Mouse (Mus musculus) embryo, embryonic 10 days (tissue): ENCODE results near the gene Stxbp3.

Experiments
- DNase-seq: peaks from one replicate; pipeline ENCODE4 v3.0.0-alpha.2; 2015; ENCODE audit warnings: low spot score

Gene Stxbp3

DNA sequence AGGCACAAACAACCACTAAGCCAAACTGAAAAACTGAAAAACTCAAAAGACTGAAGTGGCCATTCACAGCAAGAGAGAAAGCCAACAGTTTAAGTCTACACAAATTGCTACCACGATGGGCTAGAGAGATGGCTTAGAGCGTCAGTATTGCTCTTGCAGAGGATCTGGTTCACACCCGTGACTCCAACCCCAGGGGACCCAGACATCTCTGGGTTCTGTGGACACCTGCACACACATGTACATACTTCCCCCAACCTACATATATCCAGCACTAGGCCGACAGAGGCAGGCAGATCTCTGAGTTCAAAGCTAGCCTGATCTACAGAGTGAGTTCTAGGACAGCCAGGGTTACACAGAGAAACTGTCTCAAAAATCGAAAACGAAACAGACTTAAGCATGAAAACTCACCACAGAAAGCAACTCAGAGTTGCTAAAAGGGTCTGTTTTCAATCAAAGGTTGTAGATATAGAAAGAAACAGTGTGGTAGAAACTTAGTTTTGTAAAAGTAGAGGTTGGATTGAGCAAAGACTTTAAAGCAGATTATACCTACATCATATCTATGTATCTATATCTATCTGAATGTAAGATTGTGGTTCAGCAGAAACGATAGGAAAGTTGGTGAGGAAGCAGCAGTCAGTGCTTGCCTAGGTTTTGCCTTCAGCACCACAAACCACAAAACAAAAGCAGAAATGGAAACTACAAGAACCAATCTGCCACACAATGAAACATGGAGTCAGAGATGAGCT is 44.6 kb downstream of the Stxbp3 start:
- DNase-seq, result no peak

DNA sequence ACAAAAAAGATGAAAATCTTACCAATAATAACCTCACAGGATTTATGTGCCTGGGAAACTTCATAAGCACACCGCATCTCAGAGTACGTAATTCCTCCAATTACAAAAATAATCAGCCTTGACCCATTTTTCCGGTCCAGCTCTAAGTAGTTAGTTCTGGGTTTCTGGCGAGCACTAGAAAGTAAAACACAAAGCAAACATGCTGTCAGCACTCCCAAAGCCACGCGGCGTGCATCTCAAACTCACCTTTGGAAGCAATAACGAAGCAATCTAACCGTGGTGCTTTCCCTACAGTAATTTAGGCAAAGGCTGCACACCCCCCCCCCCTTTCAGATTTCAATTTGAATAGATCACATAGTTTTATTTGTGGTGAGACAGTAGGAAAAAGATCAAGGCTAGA is 45.5 kb downstream of the Stxbp3 start:
- DNase-seq, result no peak

DNA sequence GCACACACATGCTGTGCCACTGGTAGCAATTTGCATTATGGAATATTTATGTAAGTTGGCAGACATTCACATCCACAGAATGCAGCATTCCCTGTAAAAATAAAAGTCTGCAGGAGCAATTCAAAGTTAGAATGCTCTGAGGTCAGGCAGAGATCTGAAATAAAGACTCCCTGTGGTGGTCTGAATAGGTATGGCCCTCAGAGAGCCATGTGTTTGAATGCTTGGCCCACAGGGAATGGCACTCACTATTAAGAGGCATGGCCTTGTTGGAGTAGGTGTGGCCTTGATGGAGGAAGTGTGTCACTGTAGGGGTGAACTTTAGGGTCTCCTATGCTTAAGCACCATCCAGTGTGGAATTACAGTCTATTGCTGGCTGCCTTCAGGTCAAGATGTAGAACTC is 47.9 kb downstream of the Stxbp3 start:
- DNase-seq, result no peak

DNA sequence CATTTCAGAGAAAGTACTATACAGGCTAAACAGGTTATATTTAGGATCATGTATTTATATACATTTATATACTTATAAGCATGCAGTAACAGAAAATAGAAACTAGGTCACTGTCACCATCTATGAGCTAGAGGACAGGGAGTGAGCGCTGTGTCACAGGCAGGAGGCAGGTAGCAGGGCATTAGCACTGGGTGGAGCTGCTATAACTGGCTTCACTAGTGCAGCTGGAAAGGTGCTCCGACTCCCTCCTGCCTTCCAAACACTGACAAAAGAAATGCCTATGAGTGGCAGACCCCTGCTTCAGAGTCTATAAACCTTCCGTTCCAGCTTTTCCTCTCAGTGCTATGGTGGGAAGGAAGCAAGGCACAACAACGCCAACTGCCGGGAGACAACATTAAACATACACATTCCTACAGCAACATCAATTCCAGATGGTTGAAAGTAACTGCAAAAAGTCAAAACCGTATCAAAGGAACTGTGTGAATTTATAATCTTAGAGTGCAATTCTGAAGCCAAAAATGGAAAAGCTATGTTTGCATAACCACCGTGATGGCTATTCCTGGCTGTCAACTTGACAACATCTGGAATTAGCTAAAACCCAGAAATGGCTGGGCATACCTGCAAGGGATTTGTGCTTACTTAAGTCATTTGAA is 49.1 kb downstream of the Stxbp3 start:
- no peak for DNase-seq

DNA sequence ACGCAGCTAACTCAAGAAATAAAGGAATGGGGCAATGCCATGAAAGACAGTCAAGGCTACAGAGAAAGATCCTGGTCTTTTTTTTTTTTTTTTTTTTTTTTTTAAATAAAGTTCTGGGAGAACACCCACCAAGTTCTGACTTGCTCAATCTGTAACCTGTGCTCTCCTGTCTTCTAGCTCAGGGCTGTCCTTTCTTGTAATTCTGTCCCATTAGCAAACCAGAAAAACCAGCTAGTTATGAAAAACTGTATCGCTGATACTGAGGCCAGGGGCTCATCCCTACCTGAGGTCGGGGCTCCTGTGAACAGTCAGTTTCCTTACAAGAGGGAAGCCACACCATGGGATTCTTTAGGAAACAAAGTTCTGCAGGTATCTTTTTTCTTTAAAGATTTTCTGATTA is 49.8 kb downstream of the Stxbp3 start:
- DNase-seq, result no peak

DNA sequence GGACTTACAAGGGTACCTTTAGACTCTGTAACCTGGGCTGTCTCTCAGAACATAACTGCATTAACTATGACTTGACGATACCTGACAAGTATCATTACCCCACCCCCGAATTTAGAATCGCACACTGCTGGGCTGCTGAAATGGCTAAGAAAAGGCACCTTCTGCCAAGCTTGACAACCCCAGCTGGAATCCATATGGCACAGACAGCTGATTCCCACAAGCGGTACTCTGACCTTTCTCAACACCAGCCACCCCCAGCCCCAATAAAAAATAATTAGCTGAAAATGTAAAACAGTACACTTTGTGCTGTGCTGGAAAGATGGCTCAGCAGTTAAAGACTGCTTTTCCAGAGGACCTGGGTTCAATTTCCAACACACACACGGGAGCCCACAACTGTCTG is 51.0 kb downstream of the Stxbp3 start:
- peak; percentile 14 for DNase-seq

DNA sequence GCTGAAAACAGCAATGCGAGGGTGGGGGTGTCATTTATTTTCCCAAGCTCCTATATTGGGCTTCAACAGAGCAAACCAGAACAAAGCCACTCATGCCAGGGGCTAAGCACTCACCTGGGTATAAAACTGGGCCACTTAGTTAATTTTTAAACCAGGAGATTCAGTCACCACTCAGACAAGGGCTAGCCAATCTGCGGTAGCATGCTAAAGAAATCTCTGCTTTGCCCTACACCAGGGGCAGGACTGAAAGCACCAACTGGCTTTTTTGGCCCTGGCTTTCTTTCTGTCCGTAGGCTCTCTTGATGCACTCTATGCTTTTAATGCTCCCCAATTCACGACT is 51.9 kb downstream of the Stxbp3 start:
- DNase-seq, result no peak

DNA sequence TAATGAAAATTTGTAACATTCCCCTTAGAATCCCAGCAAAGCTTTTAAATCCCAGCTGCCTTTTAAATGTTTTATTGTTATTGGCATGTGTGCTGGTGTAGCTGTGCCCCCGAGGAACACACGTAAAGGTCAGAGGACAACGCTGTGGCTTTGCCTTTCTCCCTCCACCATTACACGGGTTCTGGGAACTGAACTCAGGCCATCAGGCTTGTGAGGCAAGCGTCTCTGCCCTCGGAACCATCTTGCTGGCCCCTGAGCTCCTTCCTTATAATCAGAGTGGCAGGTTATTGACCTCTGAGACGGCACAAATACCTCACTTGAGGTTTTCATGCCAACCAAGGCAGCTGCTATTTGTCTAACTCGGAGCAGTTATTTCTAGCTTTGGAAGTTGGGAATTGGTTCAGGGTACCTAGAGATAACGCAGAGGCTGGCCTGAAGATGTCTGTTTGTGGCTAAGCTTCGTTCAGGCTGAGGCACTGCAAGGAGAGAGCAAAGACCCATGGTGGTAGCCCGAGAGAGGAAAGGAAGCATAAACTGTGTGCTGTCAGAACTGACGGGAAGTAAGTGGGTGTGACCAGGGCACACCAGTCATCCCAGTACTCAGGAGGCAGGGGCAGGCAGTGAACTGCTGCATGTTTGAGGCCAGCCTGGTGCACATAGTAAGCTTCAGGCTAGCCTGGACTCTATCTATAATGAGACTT is 52.4 kb downstream of the Stxbp3 start:
- DNase-seq, result peak; percentile 21

DNA sequence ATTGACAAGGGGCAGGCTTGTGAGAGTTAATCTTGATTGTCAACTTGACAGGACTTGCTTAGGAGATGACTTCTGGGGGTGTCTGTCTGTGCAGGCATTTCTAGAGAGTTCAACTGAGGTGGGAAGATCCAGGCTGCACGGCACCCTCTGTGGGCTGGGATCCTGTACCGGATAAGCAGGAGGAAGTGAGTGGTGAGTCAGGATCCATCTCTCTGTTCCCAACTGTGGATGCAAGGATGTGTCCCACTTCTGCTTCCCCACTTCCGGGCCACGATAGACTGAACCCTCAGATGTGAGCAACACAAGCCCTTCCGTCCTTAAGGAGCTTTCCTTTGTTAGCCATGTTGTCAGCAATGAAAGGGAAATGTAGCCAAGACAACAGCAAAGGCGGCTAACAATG is 53.8 kb downstream of the Stxbp3 start:
- DNase-seq, result no peak

DNA sequence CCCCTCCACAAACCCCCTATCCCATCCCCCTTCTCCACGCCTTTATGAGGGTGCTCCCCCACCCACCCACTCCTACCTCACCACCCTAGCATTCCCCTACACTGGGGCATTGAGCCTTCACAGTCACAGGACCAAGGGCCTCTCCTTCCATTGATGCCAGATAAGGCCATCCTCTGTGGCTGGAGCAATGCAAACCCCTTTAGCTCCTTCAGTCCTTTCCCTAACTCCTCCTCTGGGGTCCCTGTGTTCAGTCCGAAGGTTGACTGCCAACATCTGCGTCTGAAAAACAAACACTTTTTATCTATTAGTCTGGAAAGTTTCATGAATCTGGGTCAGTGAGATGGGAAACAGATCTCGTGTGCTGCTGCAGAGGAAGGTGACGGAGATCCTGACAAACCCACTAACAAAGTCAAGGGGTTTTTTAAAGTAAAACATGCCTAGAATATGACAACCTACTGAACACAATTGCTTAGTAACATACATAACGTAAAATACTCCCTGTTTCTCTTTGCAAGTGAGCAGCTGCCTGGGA is 57.9 kb downstream of the Stxbp3 start:
- no peak for DNase-seq

DNA sequence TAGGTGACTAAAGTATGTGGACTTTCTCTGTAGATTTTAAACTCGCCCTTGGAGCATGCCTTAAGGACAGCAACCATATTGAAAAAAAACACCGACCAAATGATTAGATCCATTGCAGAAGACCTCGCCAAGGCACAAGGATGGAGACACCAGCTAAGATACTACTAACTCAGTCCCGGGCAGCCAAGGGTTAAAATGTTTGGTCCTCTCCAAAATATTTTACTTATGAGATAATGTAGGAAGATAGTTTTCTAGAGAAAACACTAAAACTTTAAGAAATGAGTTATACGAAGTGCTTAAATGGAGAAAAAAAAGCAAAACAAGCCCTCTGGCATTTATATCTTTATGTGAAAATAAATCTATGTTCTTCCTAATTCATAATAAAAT is 58.4 kb downstream of the Stxbp3 start:
- no peak for DNase-seq

DNA sequence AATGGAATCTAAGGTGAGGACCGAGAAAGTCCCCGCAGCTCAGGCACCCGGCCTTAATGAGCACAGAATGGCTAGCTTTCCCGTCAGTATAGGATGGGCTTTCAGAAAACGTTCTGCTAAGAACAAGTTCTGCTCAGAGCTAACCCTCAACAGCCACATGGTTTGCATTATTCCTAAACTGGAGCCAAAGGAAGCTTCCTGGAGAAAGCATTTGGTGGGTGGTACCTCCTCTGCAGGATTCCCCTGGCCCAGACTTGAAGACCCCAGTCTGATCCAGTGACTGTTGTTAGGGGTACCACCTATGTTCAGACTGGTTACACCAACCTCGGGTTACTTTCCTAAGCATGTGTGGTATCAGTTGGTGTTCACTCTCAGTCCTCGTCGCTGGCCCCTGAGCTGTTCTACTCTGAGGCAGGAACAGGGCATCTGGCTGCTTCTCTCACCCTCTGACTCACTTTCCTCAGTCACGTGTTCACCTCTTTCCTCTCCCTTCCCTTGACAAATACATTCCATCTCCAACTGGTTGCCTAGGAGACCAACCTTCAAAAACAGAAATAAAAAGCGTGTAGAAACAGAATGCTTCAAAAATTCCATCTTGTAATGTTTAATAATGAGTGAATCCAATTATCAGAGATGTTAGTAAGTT is 59.0 kb downstream of the Stxbp3 start:
- peak; percentile 49 for DNase-seq

DNA sequence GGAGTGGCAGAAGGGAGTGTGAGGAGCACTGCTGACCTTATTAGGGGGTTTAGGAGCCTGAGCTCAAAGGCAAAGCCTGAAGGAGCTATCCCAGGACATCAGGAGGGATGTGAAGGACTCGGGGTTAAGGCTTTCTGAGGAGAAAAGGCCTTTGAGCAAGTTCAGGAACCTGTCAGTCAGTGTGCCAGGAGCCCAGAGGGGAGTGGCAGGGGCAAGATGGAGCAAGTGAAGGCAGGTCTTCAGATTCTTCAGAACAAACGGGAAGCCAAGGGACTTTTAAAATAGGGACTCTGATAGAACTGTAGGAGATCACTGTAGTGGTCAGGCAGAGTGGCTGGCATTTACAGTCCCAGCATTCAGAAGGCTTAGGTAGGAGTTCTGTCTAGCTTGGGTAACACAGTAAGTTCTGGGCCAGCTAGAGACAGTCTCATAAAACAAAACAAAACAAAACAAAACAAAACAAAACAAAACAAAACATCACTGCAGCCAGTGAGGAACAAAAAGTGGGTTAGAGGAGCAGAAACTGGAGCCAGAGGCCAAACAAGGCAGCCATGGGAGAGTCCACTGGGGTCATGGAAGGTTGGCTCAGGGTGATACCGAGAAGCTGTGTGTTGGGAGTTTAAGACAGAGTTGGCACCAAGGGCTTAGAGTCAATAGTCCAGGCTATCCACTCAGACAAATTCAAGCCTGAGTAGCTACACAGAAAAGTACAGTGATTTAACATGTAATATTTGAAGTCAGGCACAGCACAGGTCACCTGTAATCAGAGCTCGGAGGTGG is 61.4 kb downstream of the Stxbp3 start:
- DNase-seq, result no peak

DNA sequence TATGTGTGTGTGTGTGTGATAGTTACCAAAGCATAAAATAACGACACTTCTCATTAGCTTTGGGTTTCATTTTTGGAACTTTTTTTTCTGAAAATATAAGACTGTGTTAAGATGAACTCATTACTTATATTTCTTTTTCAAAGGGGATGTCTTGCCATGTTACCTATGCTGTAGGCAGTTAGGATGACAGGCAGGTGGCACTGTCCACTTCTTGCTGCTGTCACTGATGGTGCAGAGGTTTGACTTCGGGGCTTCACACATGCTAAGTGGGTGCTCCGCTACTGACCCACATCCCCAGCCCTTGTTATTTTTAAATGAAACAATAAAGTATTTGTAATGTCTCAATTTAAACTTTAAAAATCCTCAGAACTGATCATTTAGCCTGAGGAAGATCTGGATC is 67.5 kb downstream of the Stxbp3 start:
- no peak for DNase-seq

DNA sequence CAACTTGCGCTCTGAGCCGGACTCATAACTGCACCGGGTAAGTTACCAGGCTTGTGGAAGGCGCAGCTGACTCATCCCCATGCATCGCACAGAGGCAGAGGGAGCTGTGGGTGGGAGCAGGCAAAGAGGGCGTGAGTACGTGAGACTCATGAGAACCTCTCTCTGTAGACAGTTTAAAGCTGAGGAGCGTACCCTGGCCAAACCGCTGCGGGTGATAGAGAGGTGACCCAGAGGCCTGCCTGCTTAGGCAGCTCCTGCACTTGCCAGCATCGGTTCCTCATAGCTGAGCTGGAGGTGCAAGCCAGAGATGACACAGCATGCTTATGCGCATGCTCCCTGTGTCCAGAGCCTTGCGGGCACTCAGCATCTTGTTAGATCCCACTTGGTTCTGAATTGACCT is 68.1 kb downstream of the Stxbp3 start:
- no peak for DNase-seq

DNA sequence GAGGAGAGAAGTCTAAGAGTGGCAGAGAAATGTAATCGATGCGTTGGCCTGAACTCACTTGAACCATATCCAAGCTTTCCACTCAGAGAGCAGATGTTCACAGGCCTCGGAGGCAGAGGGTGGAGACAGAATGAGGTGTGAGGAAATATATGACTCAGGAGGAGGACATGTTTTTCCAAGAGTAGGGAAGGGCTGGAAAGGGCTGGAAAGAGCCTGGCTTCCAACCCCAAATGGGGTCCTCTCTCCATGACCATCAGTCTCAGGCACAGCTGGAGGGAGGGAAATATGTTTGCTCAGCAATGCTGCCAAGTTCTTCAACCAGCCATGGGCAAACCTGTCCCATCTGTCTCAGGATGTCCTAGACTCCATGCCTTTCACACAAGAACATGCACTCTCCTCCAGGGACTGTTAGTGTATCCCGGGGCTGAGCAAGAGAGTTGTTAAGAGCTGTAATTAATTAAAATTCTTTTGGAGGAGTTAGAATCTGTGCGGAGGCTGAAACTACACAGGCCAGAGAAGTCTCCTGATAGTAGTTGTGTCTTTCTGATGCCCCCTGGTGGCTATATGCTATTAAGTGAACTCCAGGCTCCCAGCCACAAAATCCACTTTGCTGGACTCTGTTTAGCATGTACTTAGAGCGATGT is 69.5 kb downstream of the Stxbp3 start:
- DNase-seq, result peak; percentile 87

DNA sequence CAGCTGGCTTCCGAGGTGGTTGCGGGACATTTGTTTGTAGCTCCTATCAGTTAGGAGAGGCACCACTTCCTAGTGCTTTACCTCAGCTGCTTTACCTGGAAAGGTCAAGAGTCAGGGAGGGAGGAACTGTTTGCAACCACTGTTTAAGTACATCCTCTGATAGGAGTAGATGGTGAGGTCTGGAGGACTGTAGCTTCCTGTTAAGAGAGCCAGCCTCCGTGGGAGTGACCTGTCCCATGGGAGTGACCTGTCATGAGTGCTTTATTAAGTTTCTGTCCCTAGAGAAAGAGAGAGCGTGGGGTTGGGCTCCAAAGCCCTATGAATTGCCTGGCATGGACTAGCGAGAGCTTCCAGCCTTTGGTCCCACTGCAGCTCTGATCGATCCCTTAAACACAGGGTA is 70.8 kb downstream of the Stxbp3 start:
- DNase-seq, result no peak

DNA sequence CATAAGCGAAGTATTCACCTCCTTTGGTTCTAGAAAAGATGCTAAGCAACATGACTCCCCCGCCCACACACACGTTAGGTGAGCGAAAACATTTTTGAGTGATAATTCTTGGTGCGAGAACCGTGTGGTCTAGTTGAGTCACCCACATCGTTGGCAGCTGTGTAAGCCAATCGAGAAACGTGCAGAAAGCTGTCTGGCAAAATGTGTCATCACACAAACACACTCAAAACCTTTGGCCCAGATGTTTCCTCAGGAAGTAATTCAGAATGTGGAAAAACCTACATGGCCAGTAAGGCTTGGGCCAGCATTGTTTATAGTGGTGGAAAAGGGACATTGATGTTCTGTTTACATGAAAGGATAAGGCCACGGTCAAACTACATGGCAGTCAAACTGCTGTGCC is 72.9 kb downstream of the Stxbp3 start:
- DNase-seq, result no peak

DNA sequence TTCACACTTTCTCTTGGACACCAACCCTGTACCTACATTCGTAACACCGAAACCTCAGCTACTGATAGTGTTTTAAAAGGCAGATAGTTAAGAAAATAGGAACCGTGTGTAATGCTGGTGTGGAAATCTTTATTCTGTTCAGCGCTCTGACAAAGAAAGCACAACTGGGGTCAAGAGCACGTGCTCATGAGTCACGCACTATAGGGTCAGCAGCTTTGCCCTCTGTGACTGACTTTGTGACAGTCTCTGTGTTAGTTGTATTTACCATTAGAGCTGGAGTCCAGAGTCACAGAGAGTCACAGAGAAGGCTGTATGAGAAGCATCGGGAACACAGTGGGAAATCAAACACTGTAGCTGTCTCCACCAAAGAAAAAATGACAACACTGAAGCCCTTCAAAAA is 73.4 kb downstream of the Stxbp3 start:
- DNase-seq, result no peak

DNA sequence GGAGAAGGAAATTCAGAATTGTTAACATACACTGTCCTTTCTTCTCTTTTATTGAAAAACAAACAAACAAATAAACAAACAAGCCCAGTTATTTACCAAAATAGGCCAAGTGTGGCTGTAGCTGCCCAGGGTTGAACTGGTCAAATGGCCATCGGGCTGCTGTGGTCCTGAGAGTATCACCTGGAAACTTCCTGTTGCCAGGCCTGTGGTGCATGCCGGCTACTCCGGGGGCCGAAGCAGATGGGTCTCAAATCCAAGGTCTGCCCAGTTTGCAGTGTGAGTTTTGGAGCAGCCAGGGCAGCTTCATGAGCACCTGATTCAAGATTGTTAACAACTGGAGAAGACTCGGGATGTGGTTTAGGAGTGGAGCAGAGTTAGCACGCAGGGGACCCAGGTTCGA is 74.8 kb downstream of the Stxbp3 start:
- DNase-seq, result no peak

DNA sequence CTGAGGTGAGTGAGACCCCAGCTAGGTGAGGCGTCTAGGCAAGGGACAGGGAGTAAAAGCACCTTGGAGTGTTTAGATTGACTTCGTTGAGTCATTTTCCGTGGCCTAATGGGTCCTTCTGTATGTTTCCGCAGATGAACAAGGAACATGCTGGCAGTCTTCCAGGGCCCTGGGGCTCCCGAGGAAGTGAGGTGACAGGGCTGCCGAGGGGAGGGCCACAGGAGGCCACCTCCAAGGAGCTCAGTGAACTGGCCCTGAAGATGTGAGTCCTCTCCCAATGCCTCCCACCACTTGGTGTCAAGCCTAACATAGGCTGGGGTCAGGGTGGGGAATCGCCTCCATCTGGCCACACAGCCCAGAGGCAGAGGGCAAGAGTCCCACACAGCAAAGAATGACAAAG is 75.3 kb downstream of the Stxbp3 start:
- no peak for DNase-seq

DNA sequence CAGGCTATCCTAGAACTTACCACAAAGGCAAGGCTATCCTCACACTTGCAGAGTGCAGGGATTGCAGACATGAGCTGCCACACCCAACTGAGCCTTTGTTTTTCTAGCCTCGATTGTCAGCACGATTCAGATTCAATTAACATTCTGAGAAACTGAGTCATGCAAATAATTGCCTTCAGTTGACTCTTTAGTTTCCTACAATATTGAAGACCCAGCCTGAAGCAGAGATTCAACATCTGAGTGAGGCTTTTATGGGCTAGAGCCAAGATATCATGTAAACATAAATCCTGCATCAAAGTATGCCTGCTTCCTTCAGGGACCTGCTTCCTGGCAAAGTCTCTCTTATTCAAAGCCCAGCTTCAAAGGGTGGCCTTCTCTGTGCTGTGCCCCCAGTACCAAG is 76.6 kb downstream of the Stxbp3 start:
- DNase-seq, result no peak
